Mouse (Mus musculus) heart, postnatal 0 days (tissue): ENCODE results near the gene Cd59a. TPM values are rescaled to one million over a fixed set of nuclear protein-coding genes. Genes with fewer than 3 reads are reported as not detected.
"Not testable (repeated sequence)": the region's sequence is repeated elsewhere in the genome, so short reads cannot be mapped to it uniquely, and the experiment has no call there.

ENCODE experiments used
- ATAC-seq: fragments of 200-750 bp; cut with Nextera tagmentation; 2 replicates; pipeline ENCODE4 v1.8.0; 2017; ENCODE audit warnings: low read depth, moderate number of reproducible peaks, moderate library complexity; ENCODE audit not compliant: insufficient read depth
- DNase-seq: peaks from one replicate; pipeline ENCODE4 v3.0.0-alpha.2; 2016; ENCODE audit warnings: low spot score
- H3K27ac ChIP-seq: fragments of 300-500 bp; sonication (generic); 2 replicates; pipeline ENCODE4 v1.5.1; 2014; ENCODE audit warnings: low read depth, mild to moderate bottlenecking
- H3K27me3 ChIP-seq: fragments of 300-500 bp; sonication (generic); 2 replicates; pipeline ENCODE4 v1.6.1; 2014; ENCODE audit warnings: low read length, mixed read lengths; ENCODE audit not compliant: control insufficient read depth, insufficient read depth
- H3K36me3 ChIP-seq: fragments of 300-500 bp; sonication (generic); replicated peaks from 2 replicates; pipeline ENCODE4 v1.6.1; 2014; ENCODE audit warnings: low read length, mixed read lengths; ENCODE audit not compliant: control insufficient read depth, insufficient read depth
- H3K4me1 ChIP-seq: fragments of 300-500 bp; sonication (generic); 2 replicates; pipeline ENCODE4 v1.6.1; 2014; ENCODE audit warnings: antibody characterized with exemption; ENCODE audit not compliant: control insufficient read depth, insufficient read depth
- H3K4me2 ChIP-seq: fragments of 300-500 bp; sonication (generic); 2 replicates; pipeline ENCODE4 v1.6.1; 2014; ENCODE audit warnings: low read depth, mild to moderate bottlenecking, low read length, moderate library complexity
- H3K4me3 ChIP-seq: fragments of 300-500 bp; sonication (generic); 2 replicates; pipeline ENCODE4 v1.5.1; 2014; ENCODE audit warnings: low read depth, low read length
- H3K9ac ChIP-seq: fragments of 300-500 bp; sonication (generic); replicated peaks from 2 replicates; pipeline ENCODE4 v1.6.1; 2014; ENCODE audit warnings: low read depth, low read length, mixed read lengths
- H3K9me3 ChIP-seq: fragments of 300-500 bp; sonication (generic); replicated peaks from 2 replicates; pipeline ENCODE4 v1.6.1; 2016; ENCODE audit warnings: low read length; ENCODE audit not compliant: control insufficient read depth
- CTCF ChIP-seq: IDR thresholded peaks from 2 replicates; pipeline ENCODE4 v1.5.1; 2016; ENCODE audit warnings: antibody characterized with exemption, control low read depth, low read depth
- EP300 ChIP-seq: IDR thresholded peaks from 2 replicates; pipeline ENCODE4 v1.6.1; 2016; ENCODE audit warnings: antibody characterized with exemption, low read depth
- WGBS: fragments of 180-500 bp; shearing (Covaris S2); extraction: QIAGEN DNeasy Blood & Tissue Kit; methylation state at CpG from one replicate; pipeline ENCODE4 v1.1.7; 2014; 5-methylcytosine and 5-hydroxymethylcytosine counted together
- polyA plus RNA-seq: library from polyadenylated mRNA; unstranded; fragments of >200 nt; fragmentation: Nextera tagmentation; extraction: Ambion mirVana; gene quantifications from 2 replicates; pipeline ENCODE4 v1.2.1, GENCODE M21; 2015
- total RNA-seq: library from RNA; depleted of rRNA; stranded (reverse); fragments of >200 nt; gene quantifications from 2 replicates; pipeline ENCODE4 v1.2.3, GENCODE M21; 2014; ENCODE audit warnings: low replicate concordance

The Cd59a gene
- total and polyA plus RNA-seq, 2 experiments from 2014 or later: 40.6 to 96.5 TPM

- H3K4me2 ChIP-seq: no peak overlapping the region
- 81% methylated on average over 2 of the region's 2 CpGs for WGBS
- ATAC-seq: no peak
- DNase-seq: no peak
- H3K9me3 ChIP-seq: no peaks in the 10 kb centered on the region
- H3K4me1 ChIP-seq: no peaks in the 10 kb centered on the region
- H3K9ac ChIP-seq: no peak overlapping the region
- H3K27ac ChIP-seq: no peak overlapping the region
- peaks cover 29% of the 10 kb centered on the region for H3K36me3 ChIP-seq
- H3K27me3 ChIP-seq: no peaks in the 10 kb centered on the region
- H3K4me3 ChIP-seq: no peak overlapping the region
- TF ChIP-seq CTCF: no peak
- no peak for TF ChIP-seq EP300
Measured at GRCm38 (mm10) chr2:104064152-104064551, 31.4 kb upstream of the Cd59a start.

DNA sequence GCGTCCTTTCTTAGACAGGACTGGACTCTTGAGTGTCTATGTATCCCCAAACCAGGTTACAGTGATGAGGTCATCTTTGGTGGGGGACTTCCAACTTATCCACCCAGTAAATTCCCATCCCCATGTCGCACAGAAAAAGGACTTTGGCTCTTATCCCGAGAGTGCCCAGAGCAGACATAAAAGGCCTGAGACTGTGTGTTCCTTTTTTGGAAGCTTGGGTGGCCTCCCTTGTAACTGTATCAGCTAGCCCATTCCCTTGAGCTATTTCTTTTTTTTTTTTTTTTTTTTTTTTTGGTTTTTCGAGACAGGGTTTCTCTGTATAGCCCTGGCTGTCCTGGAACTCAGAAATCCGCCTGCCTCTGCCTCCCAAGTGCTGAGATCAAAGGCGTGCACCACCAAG lies 30.1 kb upstream of the Cd59a start, which contains the start of gene Gm10912:
Gene Gm10912, plus strand, starts transcription at position 301 of the 400 bp plus-strand sequence.
- DNase-seq, H3K4me1 ChIP-seq, H3K4me2 ChIP-seq, H3K27me3 ChIP-seq, H3K4me3 ChIP-seq, H3K9ac ChIP-seq, H3K27ac ChIP-seq, ATAC-seq, H3K9me3 ChIP-seq: not testable (repeated sequence)
- peaks cover 19% of the 10 kb centered on the region for H3K36me3 ChIP-seq
- 79% methylated on average over 5 of the region's 6 CpGs for WGBS

DNA sequence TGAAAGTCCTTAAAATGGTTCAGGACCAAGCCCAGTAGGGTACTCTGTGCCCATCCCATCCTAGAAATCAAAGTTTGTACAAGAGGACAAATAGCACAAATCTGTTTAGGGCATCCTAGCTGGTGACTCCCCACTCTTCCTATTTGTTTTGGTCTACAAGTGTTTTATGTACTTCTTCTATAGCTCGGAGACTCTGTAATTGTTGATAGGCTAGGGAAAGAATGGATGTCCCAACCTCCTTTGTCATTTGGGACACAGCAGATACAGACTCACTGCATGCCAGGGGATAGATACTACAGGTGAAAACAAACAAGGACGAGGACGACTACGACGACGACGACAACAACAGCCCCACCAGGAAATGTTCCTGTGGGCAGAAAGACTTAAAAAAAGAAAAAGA lies 27.2 kb upstream of the Cd59a start, which contains the start of gene Gm10799:
Gene Gm10799, minus strand, starts transcription at position 101 of the 400 bp plus-strand sequence.
- ATAC-seq, H3K9ac ChIP-seq, H3K27ac ChIP-seq, H3K4me2 ChIP-seq, H3K4me3 ChIP-seq, H3K4me1 ChIP-seq, H3K9me3 ChIP-seq, H3K27me3 ChIP-seq, DNase-seq, H3K36me3 ChIP-seq: not testable (repeated sequence)
- 46% methylated on average over 7 of the region's 7 CpGs for WGBS

GRCm38 (mm10) chr2:104069704-104070185 lies 25.9 kb upstream of the Cd59a start, which contains the start of gene Cd59b:
Gene Cd59b (plus strand): TSS chr2:104069849.
- Histone ChIP-seq H3K27me3 (no peaks in the 10 kb centered on the region), H3K4me3 (peak within 1 kb of the TSS; percentile 44), H3K4me1 (peaks cover 7% of the 10 kb centered on the region; the same call in 1 of the 2 replicates), H3K9ac (peak within 1 kb of the TSS; percentile 25; the same call in 1 of the 2 replicates), H3K27ac (no peak within 1 kb of the TSS), H3K9me3 (no peaks in the 10 kb centered on the region), H3K36me3 (no peaks in the 10 kb centered on the region), H3K4me2 (peak within 1 kb of the TSS; percentile 57)
- TF ChIP-seq CTCF (no peak), EP300 (no peak)
- peak; percentile 80 for ATAC-seq
- 16% methylated on average over 13 of the region's 13 CpGs for WGBS
- peak; percentile 23 for DNase-seq

DNA sequence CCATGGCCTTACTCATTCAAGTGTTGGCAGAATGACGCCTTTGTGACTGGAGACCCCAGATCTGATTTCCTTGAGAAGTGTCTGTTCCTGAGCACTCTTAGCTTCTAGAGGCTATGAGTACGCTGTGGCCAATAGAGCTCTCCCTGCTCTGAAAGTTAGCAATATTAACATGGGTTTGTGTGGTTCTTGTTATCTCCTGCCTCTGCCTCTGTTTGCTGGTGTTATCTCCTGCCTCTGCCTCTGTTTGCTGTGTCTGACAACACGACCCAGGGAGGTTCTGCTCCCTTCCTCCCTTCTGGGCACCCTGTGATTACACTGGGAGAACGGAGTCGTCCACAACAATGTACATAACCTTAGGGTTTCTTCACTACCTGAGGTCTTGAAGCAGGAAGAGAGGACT lies 17.3 kb upstream of the Cd59a start:
- H3K36me3 ChIP-seq, H3K4me1 ChIP-seq, H3K27me3 ChIP-seq, H3K9me3 ChIP-seq, H3K9ac ChIP-seq, H3K4me3 ChIP-seq, ATAC-seq, H3K27ac ChIP-seq, DNase-seq, H3K4me2 ChIP-seq: not testable (repeated sequence)
- WGBS: 48% methylated on average over 5 of the region's 5 CpGs

DNA sequence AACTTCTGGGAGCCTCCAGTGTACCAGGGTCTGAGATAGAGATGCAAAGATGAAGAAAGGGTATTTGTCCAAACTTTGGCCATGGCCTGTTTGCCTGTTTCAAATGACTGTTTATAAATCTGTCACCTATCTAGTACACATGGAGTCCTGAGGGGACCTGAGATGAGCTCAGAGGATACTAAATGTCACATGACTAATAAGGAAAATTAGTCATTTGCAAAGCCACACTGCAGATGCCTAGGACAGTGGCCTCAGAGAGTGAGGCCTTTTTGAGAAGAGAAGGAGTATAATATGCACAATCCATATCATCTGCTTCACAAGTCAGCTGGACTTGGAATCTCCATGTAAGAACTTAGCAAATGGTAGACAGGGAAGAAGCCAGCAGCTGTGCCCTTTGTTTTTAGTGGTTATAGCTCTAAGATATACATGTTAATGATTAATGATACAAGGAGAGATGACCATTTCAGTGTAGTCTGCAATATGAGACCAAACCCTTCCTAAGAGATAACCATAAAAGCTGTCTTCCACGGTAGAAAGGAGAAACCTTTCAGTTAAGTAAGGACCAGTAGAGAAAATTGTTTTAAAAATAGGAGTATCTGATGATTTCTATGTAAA lies 14.1 kb upstream of the Cd59a start:
- not testable (repeated sequence) for H3K9ac ChIP-seq, H3K4me2 ChIP-seq, H3K27ac ChIP-seq, H3K4me3 ChIP-seq, ATAC-seq, H3K27me3 ChIP-seq, H3K9me3 ChIP-seq, H3K4me1 ChIP-seq, DNase-seq, H3K36me3 ChIP-seq
- WGBS: no CpG with 5 or more reads among the region's 1 CpGs
